Mouse (Mus musculus): Measurements from ENCODE around the gene Slco2a1.

GRCm38 (mm10) chr9:102982376-102982775 lies 6.1 kb upstream of the Slco2a1 start:
- TF ChIP-seq CTCF (IDR thresholded peaks at IDR 0.05) (no peak), POLR2A (IDR thresholded peaks at IDR 0.05; ENCODE audit: insufficient read depth, low read depth, low read length) (no peak)

Measured in heart, adult 2 months (tissue).